Comparison of ENCODE assay signal across 14 mouse cellular contexts in the genomic region with DNA sequence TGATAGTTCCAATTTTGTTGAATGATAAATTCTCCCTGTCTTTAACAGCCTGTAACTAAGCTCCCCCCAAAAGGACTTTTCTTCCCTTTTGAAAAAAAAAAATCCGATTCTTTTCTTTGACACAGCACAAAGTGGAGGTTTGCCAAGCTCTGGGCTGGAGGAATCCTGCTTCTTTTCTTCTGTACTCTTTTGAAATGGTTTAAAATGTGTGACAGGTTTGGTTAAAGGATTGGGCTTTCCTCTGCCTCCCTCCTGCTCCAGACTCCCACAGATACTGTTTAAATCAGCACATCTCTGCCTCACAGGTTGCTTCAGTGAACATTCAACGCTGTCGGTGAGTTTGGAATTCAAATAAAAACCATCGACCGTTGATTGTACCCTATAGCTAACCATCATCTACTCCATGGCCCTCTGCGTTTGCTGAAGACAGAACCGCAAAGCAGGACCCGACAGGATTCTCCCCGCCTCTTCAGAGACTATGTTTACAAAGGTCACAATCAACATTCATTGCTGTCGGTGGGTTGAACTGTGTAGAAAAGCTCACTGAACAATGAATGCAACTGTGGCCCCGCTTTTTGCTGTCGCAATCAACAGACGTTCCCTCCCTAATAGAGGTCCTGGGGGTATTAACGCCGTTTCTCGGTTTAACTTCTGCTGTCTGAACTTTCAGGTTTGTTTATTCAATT.
A peak's percentile ranks its signal among the peaks of the same experiment; 100 is the strongest.
DNase-seq lines count a peak whose midpoint lies in the region; ATAC-seq and TF ChIP-seq lines count a peak whose summit lies in the region.
"Had no signal": no experiment of that assay in that cellular context is flagged by ENCODE, and none has a peak within 500 bp of the region (broad histone marks: within the 10 kb centered on the region; RNA-seq: fewer than 3 reads in every experiment).

No protein-coding gene starts in this region.

- no peak overlapping the region for H3K9ac ChIP-seq in embryonic facial prominence, embryonic 14.5 days (ENCODE audit: low read depth, low read length)
- H3K9ac ChIP-seq in neural tube, embryonic 13.5 days = no peak overlapping the region
- no peak overlapping the region for H3K9ac ChIP-seq in heart, adult 2 months (ENCODE audit: low read depth, low read length)
- H3K9ac ChIP-seq: liver, embryonic 12.5 days had no signal

- intact Hi-C loops in heart, adult 2 months (cut with DNase I) = no loop called here

- DNase-seq in frontal cortex, postnatal 14 days (ENCODE audit: low spot score in 2 of 2) = no peak
- peak; percentile 45 for DNase-seq in embryonic facial prominence, embryonic 14.5 days (ENCODE audit: low spot score)
- peak; percentile 18 to 44 for DNase-seq in left cerebral cortex, adult 9 months (ENCODE audit: low spot score in 2 of 2)
- DNase-seq in embryo, embryonic 11 days = no peak
- DNase-seq in heart, adult 2 months = no peak
- DNase-seq in adrenal gland, adult 8-10 months = no peak
- DNase-seq: gastrocnemius, postnatal 36 days; heart, postnatal 10 days; kidney, adult 9 months; lung, postnatal 4 days; thymus, postnatal 14 days had no signal

- ATAC-seq in frontal cortex, adult (ENCODE audit: low TSS enrichment) = peak; percentile 91
- 0 out of 2 replicates have a peak, but pooled peaks have one; percentile 30 for ATAC-seq in embryonic facial prominence, embryonic 14.5 days (ENCODE audit: low read depth)
- ATAC-seq in neural tube, embryonic 13.5 days (ENCODE audit: low read depth) = peak; percentile 67
- ATAC-seq: liver, embryonic 12.5 days had no signal

- no peak for TF ChIP-seq POLR2A in heart, adult 2 months (IDR thresholded peaks at IDR 0.05; ENCODE audit: insufficient read depth, low read depth, low read length)

- no peak overlapping the region for H3K4me3 ChIP-seq in embryonic facial prominence, embryonic 14.5 days (ENCODE audit: low read depth, low read length)
- no peak overlapping the region for H3K4me3 ChIP-seq in neural tube, embryonic 13.5 days
- no peak overlapping the region for H3K4me3 ChIP-seq in heart, adult 2 months
- H3K4me3 ChIP-seq: liver, embryonic 12.5 days had no signal

- H3K9me3 ChIP-seq in embryonic facial prominence, embryonic 14.5 days (ENCODE audit: control insufficient read depth, low read length) = peaks cover 4% of the 10 kb centered on the region; the same call in 1 of the 2 replicates
- H3K9me3 ChIP-seq in neural tube, embryonic 13.5 days = no peaks in the 10 kb centered on the region
- H3K9me3 ChIP-seq: liver, embryonic 12.5 days had no signal

- H3K4me2 ChIP-seq in embryonic facial prominence, embryonic 14.5 days (ENCODE audit: low read depth, low read length) = no peak overlapping the region
- 0 out of 2 replicates have a peak overlapping the region, but pooled peaks have one; percentile 11 for H3K4me2 ChIP-seq in neural tube, embryonic 13.5 days
- H3K4me2 ChIP-seq: liver, embryonic 12.5 days had no signal

- no peak for TF ChIP-seq EP300 in heart, adult 2 months (IDR thresholded peaks at IDR 0.05; ENCODE audit: insufficient read depth, low read depth, low read length)

- no peak for TF ChIP-seq CTCF in heart, adult 2 months (IDR thresholded peaks at IDR 0.05)

- H3K36me3 ChIP-seq in embryonic facial prominence, embryonic 14.5 days (ENCODE audit: control insufficient read depth, insufficient read depth, low read length) = peaks cover 42% of the 10 kb centered on the region
- peaks cover 21% of the 10 kb centered on the region for H3K36me3 ChIP-seq in neural tube, embryonic 13.5 days
- H3K36me3 ChIP-seq in heart, adult 2 months (ENCODE audit: control insufficient read depth, insufficient read depth, low read length) = no peaks in the 10 kb centered on the region

- H3K27me3 ChIP-seq in embryonic facial prominence, embryonic 14.5 days (replicated peaks; ENCODE audit: control insufficient read depth, insufficient read depth, low read length) = no peaks in the 10 kb centered on the region
- H3K27me3 ChIP-seq in neural tube, embryonic 13.5 days = no peaks in the 10 kb centered on the region
- H3K27me3 ChIP-seq in heart, adult 2 months (ENCODE audit: control insufficient read depth, insufficient read depth, low read length) = no peaks in the 10 kb centered on the region
- H3K27me3 ChIP-seq: liver, embryonic 12.5 days had no signal

- 0 out of 2 replicates have a peak, but pooled peaks cover 2% of the 10 kb centered on the region for H3K4me1 ChIP-seq in embryonic facial prominence, embryonic 14.5 days (ENCODE audit: control insufficient read depth, insufficient read depth, low read length)
- H3K4me1 ChIP-seq in neural tube, embryonic 13.5 days (replicated peaks) = peaks cover 26% of the 10 kb centered on the region
- H3K4me1 ChIP-seq in heart, adult 2 months (ENCODE audit: control insufficient read depth, insufficient read depth, low read length) = no peaks in the 10 kb centered on the region
- H3K4me1 ChIP-seq: liver, embryonic 12.5 days had no signal

- 81% methylated on average over 16 of the region's 16 CpGs for WGBS in embryonic facial prominence, embryonic 14.5 days
- 45% methylated on average over 16 of the region's 16 CpGs for WGBS in neural tube, embryonic 13.5 days
- 88% methylated on average over 16 of the region's 16 CpGs for WGBS in heart, adult 2 months

- no peaks in the 10 kb centered on the region for H3K79me2 ChIP-seq in heart, adult 2 months (replicated peaks; ENCODE audit: control insufficient read depth, insufficient read depth, low read length)

- peak overlapping the region; percentile 34 for H3K27ac ChIP-seq in embryonic facial prominence, embryonic 14.5 days (replicated peaks; ENCODE audit: low read depth, low read length)
- H3K27ac ChIP-seq in neural tube, embryonic 13.5 days (replicated peaks) = peak overlapping the region; percentile 73
- no peak overlapping the region for H3K27ac ChIP-seq in heart, adult 2 months
- H3K27ac ChIP-seq: liver, embryonic 12.5 days had no signal

Comparison
In these comparisons a context has a peak if more than half of its experiments do, and no peak if none do; other contexts are left out.
1. ATAC-seq: peak in every context shown above with its lines; median percentile 91 in frontal cortex, adult; 67 in neural tube, embryonic 13.5 days; 30 in embryonic facial prominence, embryonic 14.5 days.
2. DNase-seq: peak in embryonic facial prominence, embryonic 14.5 days (single experiment) and left cerebral cortex, adult 9 months (2 of 2); none in frontal cortex, postnatal 14 days (0 of 2), embryo, embryonic 11 days (single experiment), heart, adult 2 months (0 of 2) and adrenal gland, adult 8-10 months (single experiment).